Mouse (Mus musculus) testis, adult 2 months (tissue): ENCODE results near the gene Prpsap1.
A peak's percentile ranks its signal among the peaks of the same experiment; 100 is the strongest.

ENCODE experiments used
- CTCF ChIP-seq: fragments of 200-500 bp; IDR thresholded peaks from 2 replicates; pipeline ENCODE4 v1.5.1; 2012; ENCODE audit warnings: low read depth, mild to moderate bottlenecking, inconsistent platforms, low read length, moderate library complexity; ENCODE audit not compliant: control insufficient read depth, insufficient read depth, insufficient replicate concordance
- POLR2A ChIP-seq: fragments of 200-500 bp; IDR thresholded peaks from 2 replicates; pipeline ENCODE4 v1.6.1; 2012; ENCODE audit warnings: low read depth, mild to moderate bottlenecking, inconsistent platforms, low read length, moderate library complexity; ENCODE audit not compliant: control insufficient read depth

DNA sequence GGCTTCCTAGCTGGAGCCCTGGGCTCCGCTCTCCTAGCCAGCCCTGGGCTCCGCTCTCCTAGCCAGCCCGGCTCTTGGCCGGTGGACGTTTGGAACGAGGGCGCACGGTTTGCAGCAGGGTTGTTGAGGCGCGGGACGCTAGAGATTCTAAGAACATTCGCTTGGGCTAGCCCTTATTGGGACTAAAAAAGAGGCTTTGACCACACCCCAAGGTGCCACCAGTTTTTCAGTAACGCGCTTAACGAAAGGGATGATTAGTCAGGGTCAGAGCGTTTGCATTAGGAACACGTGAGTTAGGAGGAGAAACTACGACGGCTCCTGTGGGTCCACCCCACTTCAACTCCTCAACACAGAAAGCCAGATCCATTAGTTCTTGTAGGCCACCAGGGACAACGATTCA, 27.9 kb downstream of the Prpsap1 start, which contains the start of gene Qrich2:
- TF ChIP-seq CTCF (no peak), POLR2A (peak; percentile 88)
